Mouse (Mus musculus): ENCODE results near the gene Ifna12. TPM values are rescaled to one million over a fixed set of nuclear protein-coding genes. Genes with fewer than 3 reads are reported as not detected.

Ifna12 gene
- not detected in 2 replicates for polyA plus RNA-seq (2015; fragmentation: Nextera tagmentation; extraction: Ambion mirVana)

DNA sequence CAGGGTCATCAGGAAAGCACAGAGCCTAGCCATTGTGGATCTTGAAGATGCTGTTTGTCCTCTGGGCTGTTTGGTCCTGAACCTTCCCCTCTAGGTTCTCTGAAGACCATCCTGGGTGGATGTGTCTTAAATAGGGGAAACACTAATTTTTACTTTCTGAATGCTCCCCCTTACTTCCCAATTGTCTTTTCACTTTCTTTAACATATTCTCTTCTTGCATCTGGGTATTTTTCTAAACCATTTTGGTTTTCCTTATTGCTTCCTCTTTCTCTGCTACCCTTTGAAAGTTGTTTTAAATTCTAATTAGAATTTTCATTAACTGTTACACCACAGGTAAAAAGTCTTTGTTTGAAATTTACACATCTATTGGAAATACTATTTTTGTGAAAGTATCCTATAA, at the start of gene Ifna12:
Gene Ifna12, minus strand, starts transcription at position 101 of the 400 bp plus-strand sequence.

DNA sequence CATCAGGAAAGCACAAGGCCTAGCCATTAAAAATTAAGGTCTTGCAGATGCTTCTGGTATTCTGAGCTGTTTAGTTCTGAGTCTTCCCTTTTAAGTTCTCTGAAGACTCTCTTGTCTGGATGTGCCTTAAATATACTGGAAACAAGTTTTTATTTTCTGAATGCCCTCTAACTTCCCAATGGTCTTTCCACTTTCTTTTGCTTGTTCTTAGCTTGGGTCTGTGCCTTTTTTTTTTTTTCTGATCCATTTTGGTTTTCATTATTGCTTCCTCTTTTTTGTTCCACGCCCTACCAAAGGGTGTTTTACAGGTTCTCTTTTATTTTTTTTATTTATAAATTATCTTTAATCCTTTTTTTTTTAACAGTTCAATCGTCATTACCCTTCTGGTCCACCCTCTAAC, 41.2 kb upstream of the Ifna12 start, which contains the start of gene Ifna13:
Gene Ifna13, minus strand, starts transcription at position 101 of the 400 bp plus-strand sequence.

DNA sequence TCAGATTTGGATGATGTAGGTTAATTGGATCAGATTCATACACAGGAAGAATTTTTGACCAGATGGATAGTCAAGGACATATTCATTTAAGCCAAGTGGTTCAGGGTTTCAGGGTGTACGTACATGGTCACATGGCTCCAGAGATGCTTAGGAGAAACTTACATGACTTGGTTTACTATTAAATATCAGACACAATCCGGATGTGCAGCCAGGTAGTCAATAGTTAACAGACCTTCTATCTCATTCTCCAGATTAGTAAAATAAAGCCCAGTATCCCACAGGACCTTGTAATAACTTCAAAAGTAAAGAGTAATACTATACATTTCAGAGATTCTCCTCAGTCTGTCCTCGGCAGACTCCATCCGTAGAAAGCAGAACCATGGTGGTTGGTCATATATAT, 31.1 kb upstream of the Ifna12 start, which contains the start of gene C87499:
Gene C87499, minus strand, starts transcription at position 101 of the 400 bp plus-strand sequence.

DNA sequence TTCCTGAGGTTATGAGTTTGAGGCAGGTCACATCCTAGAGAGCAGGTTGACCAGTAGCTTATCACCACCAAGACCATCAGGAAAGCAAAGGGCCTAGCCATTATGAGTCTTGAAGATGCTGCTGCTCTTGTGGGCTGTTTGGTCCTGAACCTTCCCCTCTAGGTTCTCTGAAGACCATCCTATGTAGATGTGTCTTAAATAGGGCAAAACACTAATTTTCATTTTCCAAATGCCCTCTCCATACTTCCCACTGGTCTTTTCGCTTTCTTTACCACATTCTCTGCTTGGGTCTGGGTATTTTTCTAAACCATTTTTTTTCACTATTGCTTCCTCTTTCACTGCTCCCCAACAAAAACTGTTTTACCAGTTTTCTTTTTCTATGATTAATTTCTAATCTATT, 10.9 kb downstream of the Ifna12 start, which contains the start of gene Ifna9:
Gene Ifna9, minus strand, starts transcription at position 101 of the 400 bp plus-strand sequence.

DNA sequence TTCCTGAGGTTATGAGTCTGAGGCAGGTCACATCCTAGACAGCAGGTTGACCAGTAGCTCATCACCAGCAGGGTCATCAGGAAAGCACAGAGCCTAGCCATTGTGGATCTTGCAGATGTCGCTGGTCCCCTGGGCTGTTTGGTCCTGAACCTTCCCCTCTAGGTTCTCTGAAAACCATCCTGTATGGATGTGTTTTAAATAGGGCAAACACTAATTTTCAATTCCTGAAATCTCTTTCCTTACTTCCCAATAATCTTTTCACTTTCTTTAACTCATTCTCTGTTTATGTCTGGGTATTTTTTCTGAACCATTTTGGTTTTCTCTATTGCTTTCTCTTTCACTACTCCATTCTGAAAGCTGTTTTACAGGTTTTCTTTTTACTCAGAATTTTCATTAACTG, 31.5 kb downstream of the Ifna12 start, which contains the start of gene Ifna14:
Gene Ifna14, minus strand, starts transcription at position 101 of the 400 bp plus-strand sequence.

DNA sequence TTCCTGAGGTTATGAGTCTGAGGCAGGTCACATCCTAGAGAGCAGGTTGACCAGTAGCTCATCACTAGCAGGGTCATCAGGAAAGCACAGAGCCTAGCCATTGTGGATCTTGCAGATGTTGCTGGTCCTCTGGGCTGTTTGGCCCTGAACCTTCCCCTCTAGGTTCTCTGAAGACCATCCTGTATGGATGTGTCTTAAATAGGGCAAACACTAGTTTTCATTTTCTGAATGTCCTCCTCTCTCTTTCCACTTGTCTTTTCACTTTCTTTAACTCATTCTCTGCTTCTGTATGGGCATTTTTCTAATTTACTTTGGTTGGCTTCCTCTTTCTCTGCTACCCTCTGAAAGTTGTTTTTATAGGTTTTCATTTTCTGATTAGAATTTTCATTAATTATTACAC, 45.0 kb downstream of the Ifna12 start, which contains the start of gene Ifna15:
Gene Ifna15, minus strand, starts transcription at position 101 of the 400 bp plus-strand sequence.

Other genes with a start within 250 kb of the Ifna12 start
- 6.1 and 7.3 TPM in 2 replicates for gene Hacd4, start 164.4 kb downstream of the Ifna12 start, polyA plus RNA-seq (2015; fragmentation: Nextera tagmentation; extraction: Ambion mirVana)
- gene Ifnb1, start 80.6 kb downstream of the Ifna12 start, polyA plus RNA-seq (2015; fragmentation: Nextera tagmentation; extraction: Ambion mirVana): not detected in 2 replicates
- not detected in 2 replicates for gene Ifna15, start 45.1 kb downstream of the Ifna12 start, polyA plus RNA-seq (2015; fragmentation: Nextera tagmentation; extraction: Ambion mirVana)
- gene Ifna14, start 31.6 kb downstream of the Ifna12 start, polyA plus RNA-seq (2015; fragmentation: Nextera tagmentation; extraction: Ambion mirVana): not detected in 2 replicates
- not detected in 2 replicates for gene Ifna9, start 11.0 kb downstream of the Ifna12 start, polyA plus RNA-seq (2015; fragmentation: Nextera tagmentation; extraction: Ambion mirVana)
- gene C87499, start 31.0 kb upstream of the Ifna12 start, polyA plus RNA-seq (2015; fragmentation: Nextera tagmentation; extraction: Ambion mirVana): not detected in 2 replicates
- not detected in 2 replicates for gene Ifna13, start 41.1 kb upstream of the Ifna12 start, polyA plus RNA-seq (2015; fragmentation: Nextera tagmentation; extraction: Ambion mirVana)
- not detected in 2 replicates for gene Ifna16, start 73.5 kb upstream of the Ifna12 start, polyA plus RNA-seq (2015; fragmentation: Nextera tagmentation; extraction: Ambion mirVana)
- not detected in 2 replicates for gene Ifna2, start 80.5 kb upstream of the Ifna12 start, polyA plus RNA-seq (2015; fragmentation: Nextera tagmentation; extraction: Ambion mirVana)
- gene Ifnab, start 88.0 kb upstream of the Ifna12 start, polyA plus RNA-seq (2015; fragmentation: Nextera tagmentation; extraction: Ambion mirVana): not detected in 2 replicates
- 0.13 and 0.36 TPM in 2 replicates for gene Gm26566, start 118.4 kb upstream of the Ifna12 start, polyA plus RNA-seq (2015; fragmentation: Nextera tagmentation; extraction: Ambion mirVana)
- 48.9 and 52.6 TPM in 2 replicates for gene Klhl9, start 119.1 kb upstream of the Ifna12 start, polyA plus RNA-seq (2015; fragmentation: Nextera tagmentation; extraction: Ambion mirVana)
- gene Gm13271, start 151.5 kb upstream of the Ifna12 start, polyA plus RNA-seq (2015; fragmentation: Nextera tagmentation; extraction: Ambion mirVana): not detected in 2 replicates
- gene Gm13283, start 156.7 kb upstream of the Ifna12 start, polyA plus RNA-seq (2015; fragmentation: Nextera tagmentation; extraction: Ambion mirVana): 0.15 and 0.18 TPM in 2 replicates
- gene Gm13290, start 170.5 kb upstream of the Ifna12 start, polyA plus RNA-seq (2015; fragmentation: Nextera tagmentation; extraction: Ambion mirVana): 0.15 TPM in 1 of 2 replicates, not detected in the other
- not detected in 2 replicates for gene Gm13289, start 173.5 kb upstream of the Ifna12 start, polyA plus RNA-seq (2015; fragmentation: Nextera tagmentation; extraction: Ambion mirVana)
- not detected in 2 replicates for gene Gm13272, start 176.5 kb upstream of the Ifna12 start, polyA plus RNA-seq (2015; fragmentation: Nextera tagmentation; extraction: Ambion mirVana)
- 0.26 and 0.27 TPM in 2 replicates for gene Ifnz, start 178.8 kb upstream of the Ifna12 start, polyA plus RNA-seq (2015; fragmentation: Nextera tagmentation; extraction: Ambion mirVana)
- not detected in 2 replicates for gene Gm13276, start 182.3 kb upstream of the Ifna12 start, polyA plus RNA-seq (2015; fragmentation: Nextera tagmentation; extraction: Ambion mirVana)
- gene Gm13277, start 185.3 kb upstream of the Ifna12 start, polyA plus RNA-seq (2015; fragmentation: Nextera tagmentation; extraction: Ambion mirVana): not detected in 2 replicates
- gene Gm13278, start 188.2 kb upstream of the Ifna12 start, polyA plus RNA-seq (2015; fragmentation: Nextera tagmentation; extraction: Ambion mirVana): not detected in 2 replicates
- not detected in 2 replicates for gene Gm13275, start 191.1 kb upstream of the Ifna12 start, polyA plus RNA-seq (2015; fragmentation: Nextera tagmentation; extraction: Ambion mirVana)
- gene Gm13279, start 194.0 kb upstream of the Ifna12 start, polyA plus RNA-seq (2015; fragmentation: Nextera tagmentation; extraction: Ambion mirVana): not detected in 2 replicates
- 0.47 and 1.0 TPM in 2 replicates for gene Gm13285, start 196.3 kb upstream of the Ifna12 start, polyA plus RNA-seq (2015; fragmentation: Nextera tagmentation; extraction: Ambion mirVana)
- not detected in 2 replicates for gene Gm13287, start 199.9 kb upstream of the Ifna12 start, polyA plus RNA-seq (2015; fragmentation: Nextera tagmentation; extraction: Ambion mirVana)
- 0.10 TPM in 1 of 2 replicates, not detected in the other for gene Gm13288, start 202.2 kb upstream of the Ifna12 start, polyA plus RNA-seq (2015; fragmentation: Nextera tagmentation; extraction: Ambion mirVana)
- not detected in 2 replicates for gene Ifna7, start 212.9 kb upstream of the Ifna12 start, polyA plus RNA-seq (2015; fragmentation: Nextera tagmentation; extraction: Ambion mirVana)
- not detected in 2 replicates for gene Ifna11, start 216.6 kb upstream of the Ifna12 start, polyA plus RNA-seq (2015; fragmentation: Nextera tagmentation; extraction: Ambion mirVana)
- not detected in 2 replicates for gene Ifna6, start 224.0 kb upstream of the Ifna12 start, polyA plus RNA-seq (2015; fragmentation: Nextera tagmentation; extraction: Ambion mirVana)
- not detected in 2 replicates for gene Ifna5, start 232.1 kb upstream of the Ifna12 start, polyA plus RNA-seq (2015; fragmentation: Nextera tagmentation; extraction: Ambion mirVana)
- not detected in 2 replicates for gene Ifna4, start 238.5 kb upstream of the Ifna12 start, polyA plus RNA-seq (2015; fragmentation: Nextera tagmentation; extraction: Ambion mirVana)
- gene Ifna1, start 246.7 kb upstream of the Ifna12 start, polyA plus RNA-seq (2015; fragmentation: Nextera tagmentation; extraction: Ambion mirVana): not detected in 2 replicates